Mouse (Mus musculus) granulocyte monocyte progenitor cell, adult 5-6 weeks (primary cell): Measurements from ENCODE around the gene Smarcd2. TPM values are rescaled to one million over a fixed set of nuclear protein-coding genes. Genes with fewer than 3 reads are reported as not detected.

Experiments
- ATAC-seq: replicated peaks from 2 replicates; pipeline ENCODE4 v1.8.0; 2016; ENCODE audit warnings: mild to moderate bottlenecking, moderate TSS enrichment, inconsistent platforms; ENCODE audit not compliant: poor library complexity, severe bottlenecking
- total RNA-seq, 2 experiments: library from RNA; stranded (forward) in 1 of 2; stranded (reverse) in 1 of 2; fragments of 200-712, 200-1000 nt in 1 of 2; fragments of >200 nt in 1 of 2; fragmentation: Nextera tagmentation in 1 of 2; gene quantifications; 2 replicates each; pipeline ENCODE4 v1.2.3; 2014 to 2017

Smarcd2 gene
- total RNA-seq (2014; fragmentation: Nextera tagmentation) (76.4 and 91.7 TPM in 2 replicates), total RNA-seq (2017) (200 and 221 TPM in 2 replicates)

- peak; percentile 81 for ATAC-seq
These were observed at the start of gene Smarcd2 for GRCm38 (mm10) chr11:106272644-106273310. Smarcd2 (minus strand) TSS chr11:106272972.

GRCm38 (mm10) chr11:106318406-106319366 is 45.9 kb upstream of the Smarcd2 start:
- ATAC-seq, result peak; percentile 66

DNA sequence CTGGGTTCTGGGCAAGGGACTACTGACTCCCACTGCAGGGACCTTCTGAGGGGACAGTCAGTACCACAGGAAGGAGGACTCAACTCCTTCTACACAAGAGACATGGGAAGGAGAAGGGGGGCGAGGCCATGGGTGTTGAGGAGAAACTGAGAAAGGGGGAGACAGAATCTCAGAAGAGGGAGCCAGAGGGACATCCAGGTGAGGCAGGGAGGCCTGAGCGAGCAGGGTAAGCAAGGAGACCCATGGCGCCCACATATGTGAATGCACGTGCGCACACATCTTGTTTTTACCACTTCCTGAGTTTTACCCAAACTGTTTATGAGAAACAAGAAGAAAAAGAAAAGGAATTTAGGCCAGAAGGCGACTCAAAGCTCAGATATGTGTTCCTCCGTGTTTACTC is 45.0 kb upstream of the Smarcd2 start:
- no peak for ATAC-seq

GRCm38 (mm10) chr11:106316416-106316815 is 43.6 kb upstream of the Smarcd2 start:
- ATAC-seq, result no peak

DNA sequence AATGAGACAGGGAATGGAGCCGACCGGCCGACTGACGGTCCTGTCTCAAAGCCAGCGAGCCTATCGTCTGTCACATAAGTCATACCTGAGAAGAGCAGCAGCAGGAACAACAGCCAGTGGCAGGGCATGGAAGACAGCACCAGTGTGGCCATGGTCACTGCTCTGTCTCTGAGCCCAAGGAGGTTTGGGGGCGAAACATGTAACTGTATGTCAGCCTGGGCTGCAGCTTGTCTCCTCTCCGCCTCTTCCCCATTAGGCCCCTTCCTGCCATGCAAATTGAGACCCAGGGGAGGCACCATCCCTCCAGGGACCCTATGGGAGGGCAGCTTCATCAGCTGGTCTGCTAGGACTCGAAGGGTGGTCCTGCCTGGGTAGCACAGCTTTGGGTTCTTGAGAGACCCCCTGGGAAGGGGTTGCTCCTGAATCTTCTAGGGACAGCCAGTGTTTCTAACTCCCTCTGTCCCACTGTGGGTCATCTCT is 41.6 kb upstream of the Smarcd2 start, which contains the start of gene Cd79b:
Gene Cd79b, minus strand, starts transcription at position 430 of the 480 bp plus-strand sequence.
- ATAC-seq, result peak; percentile 30

GRCm38 (mm10) chr11:106313533-106313932 is 40.8 kb upstream of the Smarcd2 start:
- ATAC-seq, result peak; percentile 71

DNA sequence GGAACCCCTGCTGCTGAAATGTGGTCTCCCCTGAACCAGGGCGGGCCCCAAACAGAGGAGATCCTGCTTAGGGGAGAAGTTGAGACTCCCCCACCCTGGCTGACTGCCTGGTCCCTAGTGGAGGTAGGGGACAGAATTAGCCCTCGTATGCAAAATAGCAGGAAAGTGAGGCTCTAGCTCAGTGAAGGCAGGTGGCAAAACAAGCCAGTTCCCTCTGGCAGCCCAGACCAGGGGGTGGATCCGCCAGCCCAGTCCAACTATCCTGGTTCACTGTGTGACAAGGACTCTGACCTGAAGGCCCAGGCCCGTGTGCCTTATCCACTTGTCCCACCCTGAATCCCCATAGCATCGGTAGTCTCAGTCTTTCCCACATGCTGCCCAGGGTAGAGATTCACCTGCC is 37.4 kb upstream of the Smarcd2 start:
- ATAC-seq, result no peak

GRCm38 (mm10) chr11:106308162-106308561 is 35.4 kb upstream of the Smarcd2 start:
- ATAC-seq, result no peak

DNA sequence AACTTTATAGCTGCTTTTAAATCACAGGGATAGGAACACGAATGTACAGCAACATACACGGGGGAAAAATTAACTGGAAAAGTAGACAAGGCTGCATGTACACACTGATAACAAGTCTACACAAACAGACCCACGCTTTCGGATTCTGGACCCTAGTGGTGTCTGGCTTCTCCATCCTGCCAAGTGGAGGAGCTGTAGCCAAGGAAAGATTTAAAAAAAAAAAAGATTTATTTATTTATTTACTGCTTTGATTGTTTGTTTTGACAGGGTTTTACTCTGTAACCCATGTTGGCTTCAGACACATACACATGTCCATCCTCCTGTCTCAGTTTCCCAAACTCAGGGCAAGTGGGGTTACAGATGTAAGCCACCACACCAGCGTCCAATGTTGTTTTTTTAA is 34.7 kb upstream of the Smarcd2 start:
- ATAC-seq, result no peak

GRCm38 (mm10) chr11:106306758-106307157 is 34.0 kb upstream of the Smarcd2 start:
- no peak for ATAC-seq

GRCm38 (mm10) chr11:106306065-106306385 is 33.3 kb upstream of the Smarcd2 start:
- no peak for ATAC-seq

DNA sequence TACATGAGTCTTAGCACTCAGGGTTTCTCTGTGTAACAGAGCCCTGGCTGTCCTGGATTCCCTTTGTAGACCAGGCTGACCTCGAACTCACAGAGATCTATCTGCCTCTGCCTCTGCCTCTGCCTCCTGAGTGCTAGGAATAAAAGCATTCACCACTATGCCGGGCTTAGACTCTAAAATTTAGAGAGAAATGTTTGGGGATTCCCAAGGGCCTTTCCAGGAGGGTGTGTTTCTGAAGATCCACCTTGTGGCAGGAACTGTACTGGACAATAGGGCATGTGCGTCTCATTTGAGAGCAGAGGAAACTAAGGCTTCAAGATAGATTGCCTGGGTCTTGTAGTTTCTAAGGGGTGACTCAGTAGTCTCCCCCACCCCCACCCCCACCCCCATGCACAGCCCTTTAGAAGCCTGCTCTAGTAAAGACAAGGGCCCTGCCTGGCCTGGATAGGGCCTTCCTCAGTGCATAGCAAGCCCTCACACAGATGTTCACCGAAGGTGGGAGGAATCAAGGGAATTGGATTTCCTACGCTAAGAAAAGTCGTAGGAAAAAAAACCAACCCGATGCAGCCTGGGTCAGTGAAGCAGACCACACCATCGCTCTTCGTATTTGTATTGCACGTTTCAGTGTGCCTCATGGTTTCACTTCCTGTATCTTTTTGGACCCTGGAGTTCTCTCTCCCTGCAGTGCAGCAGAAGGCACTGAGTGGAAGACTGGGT is 32.7 kb upstream of the Smarcd2 start:
- peak; percentile 93 for ATAC-seq

DNA sequence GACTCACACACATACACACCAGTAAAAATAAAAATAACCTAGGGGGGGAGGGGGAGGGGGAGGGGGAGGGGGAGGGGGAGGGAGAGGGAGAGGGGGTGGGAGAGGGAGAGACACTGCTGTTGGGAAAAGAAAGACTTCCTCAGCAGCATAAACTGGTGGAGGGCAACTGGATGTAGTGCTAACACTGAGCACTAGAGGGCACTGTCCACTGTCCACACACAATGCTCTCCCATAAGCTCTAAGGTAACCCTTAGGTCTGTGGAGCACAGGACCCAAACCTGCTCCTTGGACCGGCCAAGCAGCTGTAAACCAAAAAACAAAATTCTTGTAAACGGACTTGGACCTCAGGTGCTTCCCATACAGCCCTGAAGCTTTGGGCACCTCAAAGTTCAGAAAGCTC is 29.9 kb upstream of the Smarcd2 start:
- peak; percentile 85 for ATAC-seq

- no peak for ATAC-seq
These were observed 29.0 kb upstream of the Smarcd2 start, which contains the start of gene Gh for GRCm38 (mm10) chr11:106301765-106302164. Gh (minus strand) TSS chr11:106301865.

DNA sequence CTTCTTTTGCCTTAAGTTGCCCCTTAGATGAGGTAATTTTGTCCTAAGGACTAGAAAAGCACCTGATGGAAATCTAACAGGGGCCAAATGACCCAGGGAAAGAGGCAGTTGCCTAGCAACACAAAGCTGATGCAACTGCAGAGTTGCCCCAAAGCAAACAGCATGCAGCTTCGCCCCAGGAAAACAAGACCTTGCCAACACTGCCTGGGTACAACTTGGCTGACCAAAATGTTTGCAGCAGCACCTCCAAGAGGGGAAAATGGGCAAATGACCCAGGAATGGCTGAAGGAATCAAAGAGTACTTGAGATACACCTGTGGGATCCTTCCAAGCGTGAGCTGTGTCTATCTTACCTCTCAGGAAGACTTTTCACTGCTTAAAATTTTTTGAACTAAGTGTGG is 19.1 kb upstream of the Smarcd2 start:
- no peak for ATAC-seq

DNA sequence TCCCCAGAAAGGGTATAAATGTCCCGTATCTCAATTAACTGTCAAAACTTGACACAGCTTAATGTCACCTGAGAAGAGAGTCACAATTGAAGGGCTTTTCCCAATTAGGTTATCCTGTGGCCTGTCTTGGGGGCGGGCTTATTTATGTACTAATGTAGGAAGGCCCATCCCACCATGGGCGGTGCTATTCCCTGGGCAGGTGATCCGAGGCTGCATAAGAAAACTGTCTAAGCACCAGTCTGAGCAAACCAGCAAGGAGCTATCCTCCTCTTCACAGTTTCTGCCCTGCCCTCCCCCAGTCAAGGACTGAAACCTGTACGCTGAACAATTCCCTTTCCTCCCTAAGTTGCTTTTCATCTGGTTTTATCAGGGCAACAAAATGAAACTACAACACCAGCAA is 17.6 kb upstream of the Smarcd2 start:
- ATAC-seq, result no peak

- ATAC-seq, result no peak; the same call in 1 of the 2 replicates
These were observed 16.6 kb upstream of the Smarcd2 start for GRCm38 (mm10) chr11:106289369-106289768.

GRCm38 (mm10) chr11:106286987-106287386 is 14.2 kb upstream of the Smarcd2 start:
- no peak for ATAC-seq

DNA sequence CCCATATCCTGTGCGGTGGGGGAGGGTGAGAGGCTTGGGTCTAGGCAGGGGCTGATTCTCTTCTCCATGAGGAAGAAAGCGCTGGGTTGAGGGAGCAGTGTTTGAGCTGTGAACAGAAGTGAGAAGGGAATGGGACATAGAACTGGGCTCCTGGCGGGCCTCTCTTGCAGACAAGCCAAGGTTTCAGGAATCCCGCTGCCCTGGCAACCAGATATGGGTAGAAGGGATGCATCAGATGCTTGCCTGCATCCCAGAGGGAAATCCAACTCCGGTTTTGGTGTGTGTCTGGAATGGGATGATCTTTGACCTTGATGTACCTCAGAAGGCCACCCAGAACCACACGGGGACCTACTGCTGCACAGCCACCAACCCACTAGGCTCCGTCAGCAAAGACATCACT is 13.4 kb upstream of the Smarcd2 start:
- ATAC-seq, result no peak

- ATAC-seq, result no peak
These were observed 11.4 kb upstream of the Smarcd2 start for GRCm38 (mm10) chr11:106284126-106284525.

GRCm38 (mm10) chr11:106283371-106283770 is 10.6 kb upstream of the Smarcd2 start:
- no peak for ATAC-seq
